Mouse (Mus musculus): ENCODE data around the gene Polr1a.
A peak's percentile ranks its signal among the peaks of the same experiment; 100 is the strongest.
"Not testable (repeated sequence)": the region's sequence is repeated elsewhere in the genome, so short reads cannot be mapped to it uniquely, and the experiment has no call there.

Gene Polr1a

GRCm38 (mm10) chr6:71908481-71909381, at the start of gene Polr1a, which contains the start of gene Ptcd3:
Gene Polr1a (plus strand): TSS chr6:71909053.
Gene Ptcd3 (minus strand): TSS chr6:71908750.
- DNase-seq: peak; percentile 90 to 96

- DNase-seq: no peak
These were observed 41.1 kb upstream of the Polr1a start for GRCm38 (mm10) chr6:71867751-71868150.

GRCm38 (mm10) chr6:71868809-71869208, 40.0 kb upstream of the Polr1a start:
- DNase-seq: peak in 1 of 2 experiments; percentile 15

- DNase-seq: no peak
These were observed 37.5 kb upstream of the Polr1a start for GRCm38 (mm10) chr6:71871396-71871795.

- DNase-seq: no peak
These were observed 30.7 kb upstream of the Polr1a start for GRCm38 (mm10) chr6:71877965-71878760.

GRCm38 (mm10) chr6:71893263-71893662, 15.6 kb upstream of the Polr1a start:
- no peak for DNase-seq

- DNase-seq: no peak
These were observed 1.1 kb upstream of the Polr1a start for GRCm38 (mm10) chr6:71907702-71908235.

GRCm38 (mm10) chr6:71909384-71909783, 531 bp downstream of the Polr1a start:
- DNase-seq: no peak

GRCm38 (mm10) chr6:71909840-71910239, 987 bp downstream of the Polr1a start:
- no peak for DNase-seq

GRCm38 (mm10) chr6:71911686-71912450, 3.0 kb downstream of the Polr1a start:
- DNase-seq: no peak

GRCm38 (mm10) chr6:71920752-71921151, 11.9 kb downstream of the Polr1a start:
- no peak for DNase-seq

GRCm38 (mm10) chr6:71925233-71925632, 16.4 kb downstream of the Polr1a start:
- DNase-seq: not testable (repeated sequence)

- DNase-seq: peak; percentile 68 to 81
These were observed 19.1 kb downstream of the Polr1a start for GRCm38 (mm10) chr6:71927911-71928310.

GRCm38 (mm10) chr6:71930053-71930452, 21.2 kb downstream of the Polr1a start:
- DNase-seq: peak in 1 of 2 experiments; percentile 19

GRCm38 (mm10) chr6:71930830-71931437, 22.1 kb downstream of the Polr1a start:
- peak in 1 of 2 experiments; percentile 15 for DNase-seq

- DNase-seq: no peak
These were observed 23.5 kb downstream of the Polr1a start for GRCm38 (mm10) chr6:71932347-71932746.

- peak; percentile 26 to 48 for DNase-seq
These were observed 25.3 kb downstream of the Polr1a start for GRCm38 (mm10) chr6:71934081-71934556.

GRCm38 (mm10) chr6:71935737-71936136, 26.9 kb downstream of the Polr1a start:
- peak in 1 of 2 experiments; percentile 39 for DNase-seq

- no peak for DNase-seq
These were observed 32.1 kb downstream of the Polr1a start for GRCm38 (mm10) chr6:71940912-71941311.

- no peak for DNase-seq
These were observed 36.2 kb downstream of the Polr1a start for GRCm38 (mm10) chr6:71945101-71945500.

- no peak for DNase-seq
These were observed 37.3 kb downstream of the Polr1a start for GRCm38 (mm10) chr6:71946121-71946520.

- peak; percentile 40 to 50 for DNase-seq
These were observed 40.9 kb downstream of the Polr1a start for GRCm38 (mm10) chr6:71949721-71950120.
